Mouse (Mus musculus) midbrain, postnatal 0 days (tissue): ENCODE measurements around the gene Magoh. TPM values are rescaled to one million over a fixed set of nuclear protein-coding genes. Genes with fewer than 3 reads are reported as not detected.
A peak's percentile ranks its signal among the peaks of the same experiment; 100 is the strongest.

Source experiments
- ATAC-seq: fragments of 200-750 bp; cut with Nextera tagmentation; 2 replicates; pipeline ENCODE4 v1.8.0; 2017; ENCODE audit warnings: moderate number of reproducible peaks, mild to moderate bottlenecking, moderate TSS enrichment, moderate library complexity; ENCODE audit not compliant: low FRiP score
- DNase-seq: peaks from one replicate; pipeline ENCODE4 v3.0.0-alpha.2; 2015; ENCODE audit warnings: low spot score
- H3K27ac ChIP-seq: fragments of 300-500 bp; sonication (generic); 2 replicates; pipeline ENCODE4 v1.5.1; 2014; ENCODE audit warnings: low read depth, mild to moderate bottlenecking, low read length, mixed read lengths
- H3K27me3 ChIP-seq: fragments of 300-500 bp; sonication (generic); 2 replicates; pipeline ENCODE4 v1.6.1; 2014; ENCODE audit warnings: low read length, control low read depth, mixed read lengths; ENCODE audit not compliant: insufficient read depth
- H3K36me3 ChIP-seq: fragments of 300-500 bp; sonication (generic); 2 replicates; pipeline ENCODE4 v1.6.1; 2014; ENCODE audit warnings: low read length, control low read depth, mixed read lengths; ENCODE audit not compliant: insufficient read depth
- H3K4me1 ChIP-seq: fragments of 300-500 bp; sonication (generic); 2 replicates; pipeline ENCODE4 v1.6.1; 2014; ENCODE audit warnings: mild to moderate bottlenecking, control low read depth, antibody characterized with exemption, low read length, mixed read lengths; ENCODE audit not compliant: insufficient read depth
- H3K4me2 ChIP-seq: fragments of 300-500 bp; sonication (generic); 2 replicates; pipeline ENCODE4 v1.6.1; 2014; ENCODE audit warnings: low read depth, mild to moderate bottlenecking, low read length, mixed read lengths; ENCODE audit not compliant: poor library complexity, severe bottlenecking
- H3K4me3 ChIP-seq: fragments of 300-500 bp; sonication (generic); 2 replicates; pipeline ENCODE4 v1.5.1; 2014; ENCODE audit warnings: low read depth, mild to moderate bottlenecking, low read length, moderate library complexity
- H3K9ac ChIP-seq: fragments of 300-500 bp; sonication (generic); replicated peaks from 2 replicates; pipeline ENCODE4 v1.6.1; 2014; ENCODE audit warnings: mild to moderate bottlenecking, low read length, moderate library complexity, mixed read lengths; ENCODE audit not compliant: poor library complexity, severe bottlenecking
- H3K9me3 ChIP-seq: fragments of 300-500 bp; sonication (generic); 2 replicates; pipeline ENCODE4 v1.6.1; 2016; ENCODE audit warnings: low read length, control low read depth
- CTCF ChIP-seq: IDR thresholded peaks from 2 replicates; pipeline ENCODE4 v1.5.1; 2016; ENCODE audit warnings: antibody characterized with exemption, mild to moderate bottlenecking
- WGBS: fragments of 180-500 bp; shearing (Covaris S2); extraction: QIAGEN DNeasy Blood & Tissue Kit; methylation state at CpG from one replicate; pipeline ENCODE4 v1.1.7; 2014; 5-methylcytosine and 5-hydroxymethylcytosine counted together
- polyA plus RNA-seq: library from polyadenylated mRNA; unstranded; fragments of >200 nt; fragmentation: Nextera tagmentation; extraction: Ambion mirVana; gene quantifications from 2 replicates; pipeline ENCODE4 v1.2.1, GENCODE M21; 2015
- total RNA-seq: library from RNA; depleted of rRNA; stranded (reverse); fragments of >200 nt; gene quantifications from 2 replicates; pipeline ENCODE4 v1.2.3, GENCODE M21; 2014

Gene Magoh
- total and polyA plus RNA-seq, 2 experiments from 2014 or later = 44.5 to 124 TPM

DNA sequence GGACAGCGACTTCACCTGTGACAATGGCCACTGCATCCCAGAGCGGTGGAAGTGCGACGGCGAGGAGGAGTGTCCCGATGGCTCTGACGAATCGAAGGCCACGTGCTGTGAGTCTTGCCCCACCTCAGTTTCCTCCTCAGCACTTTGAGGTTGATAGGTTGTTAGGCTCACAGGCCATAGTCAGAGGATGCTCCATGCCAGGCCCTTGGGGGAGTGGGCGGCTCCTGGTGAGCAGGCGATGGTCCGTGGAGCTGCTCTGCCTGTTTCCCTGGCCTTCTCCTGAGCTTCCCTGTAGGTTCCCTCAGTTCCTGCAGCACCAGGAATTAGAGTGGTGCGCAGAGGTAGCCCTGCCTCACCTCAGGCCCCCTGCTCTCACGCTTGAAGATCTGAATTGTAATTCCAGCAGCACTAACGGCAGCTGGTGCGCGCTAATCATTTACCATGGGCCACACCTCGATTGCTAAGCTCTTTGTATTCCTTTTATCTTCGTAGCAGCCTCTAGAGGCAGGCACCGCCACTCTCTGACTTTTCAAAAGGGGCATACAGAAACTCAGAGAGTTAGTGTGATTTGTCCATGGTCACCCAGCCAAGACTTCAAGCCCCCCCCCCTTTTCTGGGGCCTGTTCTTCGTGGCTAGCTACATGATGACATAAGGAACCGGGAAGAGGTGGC, 44.8 kb upstream of the Magoh start:
- no peaks in the 10 kb centered on the region for H3K9me3 ChIP-seq
- TF ChIP-seq CTCF = 0 out of 2 replicates have a peak, but pooled peaks have one; percentile 17
- DNase-seq (peak; percentile 59), ATAC-seq (no peak)
- 0 out of 2 replicates have a peak overlapping the region, but pooled peaks have one; percentile 33 for H3K9ac ChIP-seq
- WGBS = 32% methylated on average over 22 of the region's 22 CpGs
- peaks cover 7% of the 10 kb centered on the region; the same call in 1 of the 2 replicates for H3K36me3 ChIP-seq
- no peaks in the 10 kb centered on the region for H3K27me3 ChIP-seq
- peaks cover 49% of the 10 kb centered on the region for H3K4me1 ChIP-seq
- peak overlapping the region; percentile 69 for H3K27ac ChIP-seq
- no peak overlapping the region for H3K4me2 ChIP-seq
- no peak overlapping the region for H3K4me3 ChIP-seq

DNA sequence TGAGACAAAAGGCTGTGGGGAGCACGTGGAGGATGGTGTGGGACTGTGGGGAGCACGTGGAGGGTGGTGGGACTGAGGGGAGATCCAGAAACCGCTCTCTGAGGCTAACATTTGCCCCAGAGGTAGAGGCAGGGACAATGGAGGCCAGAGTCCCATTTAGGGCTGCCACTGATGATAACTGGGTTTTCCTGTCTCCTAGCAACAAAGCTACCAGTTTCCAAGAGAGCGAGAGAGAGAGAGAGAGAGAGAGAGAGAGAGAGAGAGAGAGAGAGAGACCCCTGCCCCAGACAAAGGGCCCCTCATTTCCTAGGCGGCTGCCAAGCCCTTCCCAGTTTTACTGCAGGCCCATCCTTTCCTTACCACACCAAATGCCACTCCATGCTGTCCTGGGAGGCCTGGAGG, 44.0 kb upstream of the Magoh start:
- WGBS = 15% methylated on average over 5 of the region's 5 CpGs

DNA sequence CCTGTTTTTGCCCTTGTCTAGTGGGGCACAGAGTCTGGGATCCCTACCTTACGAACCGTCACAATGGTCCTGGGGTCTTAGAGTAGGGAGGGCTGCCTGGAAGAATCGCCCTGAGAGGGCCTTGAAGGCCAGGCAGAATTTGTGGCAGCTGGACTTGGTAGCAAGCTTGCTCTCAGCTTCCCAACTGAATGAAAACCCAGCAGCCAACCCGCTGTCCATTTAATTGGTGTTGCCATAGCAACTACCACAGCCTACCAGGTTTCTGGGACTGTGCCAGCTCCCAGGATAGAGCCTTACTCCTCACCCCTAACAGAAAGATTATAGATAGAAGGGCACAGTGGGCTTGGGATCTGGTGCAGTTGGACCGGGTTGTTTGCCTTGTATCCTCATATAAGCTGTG, 42.8 kb upstream of the Magoh start:
- 19% methylated on average over 5 of the region's 5 CpGs for whole genome bisulfite sequencing
- DNase-seq (peak; percentile 96), ATAC-seq (no peak)
- Histone ChIP-seq H3K27ac (no peak overlapping the region), H3K4me1 (peaks cover 35% of the 10 kb centered on the region), H3K36me3 (peaks cover 7% of the 10 kb centered on the region; the same call in 1 of the 2 replicates), H3K9ac (no peak overlapping the region), H3K27me3 (no peaks in the 10 kb centered on the region), H3K4me2 (no peak overlapping the region), H3K9me3 (no peaks in the 10 kb centered on the region), H3K4me3 (no peak overlapping the region)
- TF ChIP-seq CTCF = no peak

More for the DNA sequence above, 44.0 kb upstream of the Magoh start:
- Histone ChIP-seq H3K9me3 (no peaks in the 10 kb centered on the region), H3K36me3 (peaks cover 7% of the 10 kb centered on the region; the same call in 1 of the 2 replicates), H3K4me2 (no peak overlapping the region), H3K27ac (peak overlapping the region; percentile 69), H3K9ac (peak overlapping the region; percentile 33; the same call in 1 of the 2 replicates), H3K4me3 (no peak overlapping the region), H3K4me1 (peaks cover 43% of the 10 kb centered on the region), H3K27me3 (no peaks in the 10 kb centered on the region)
- DNase-seq (peak; percentile 41), ATAC-seq (no peak; the same call in 1 of the 2 replicates)
- TF ChIP-seq CTCF = no peak

DNA sequence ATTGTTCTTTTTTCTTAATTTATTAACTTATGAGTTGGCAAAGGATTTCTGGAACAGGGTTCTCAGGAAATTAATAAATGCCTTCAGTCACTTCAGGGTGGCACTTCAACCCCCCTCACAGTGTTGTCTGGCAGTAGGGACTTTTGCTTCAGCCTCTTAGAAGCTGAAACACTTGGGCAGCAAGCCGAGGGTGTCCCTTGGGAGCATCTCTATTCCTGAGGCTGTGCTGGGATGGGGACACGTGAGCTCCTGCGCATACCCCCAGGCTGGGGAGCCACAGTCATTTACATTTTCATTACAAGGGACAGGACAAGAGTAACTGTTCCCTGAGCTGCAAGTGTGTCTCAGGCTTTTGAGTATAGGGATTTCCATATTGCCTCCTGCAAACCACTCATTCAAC, 41.6 kb upstream of the Magoh start:
- no peaks in the 10 kb centered on the region for H3K27me3 ChIP-seq
- peaks cover 35% of the 10 kb centered on the region for H3K4me1 ChIP-seq
- WGBS = 32% methylated on average over 3 of the region's 3 CpGs
- H3K4me3 ChIP-seq = no peak overlapping the region
- no peak for TF ChIP-seq CTCF
- H3K9ac ChIP-seq = no peak overlapping the region
- H3K36me3 ChIP-seq = peaks cover 7% of the 10 kb centered on the region; the same call in 1 of the 2 replicates
- no peak overlapping the region for H3K4me2 ChIP-seq
- no peaks in the 10 kb centered on the region for H3K9me3 ChIP-seq
- 0 out of 2 replicates have a peak overlapping the region, but pooled peaks have one; percentile 4 for H3K27ac ChIP-seq
- ATAC-seq (no peak), DNase-seq (no peak)

- no peak for TF ChIP-seq CTCF
- H3K4me3 ChIP-seq = no peak overlapping the region
- H3K27me3 ChIP-seq = no peaks in the 10 kb centered on the region
- ATAC-seq (no peak; the same call in 1 of the 2 replicates), DNase-seq (peak; percentile 56)
- H3K9ac ChIP-seq = no peak overlapping the region
- H3K4me1 ChIP-seq = no peaks in the 10 kb centered on the region
- peaks cover 23% of the 10 kb centered on the region for H3K36me3 ChIP-seq
- H3K27ac ChIP-seq = no peak overlapping the region
- 37% methylated on average over 8 of the region's 8 CpGs for WGBS
- no peaks in the 10 kb centered on the region for H3K9me3 ChIP-seq
- H3K4me2 ChIP-seq = no peak overlapping the region
Observed at GRCm38 (mm10) chr4:107843687-107844086, 35.9 kb upstream of the Magoh start.

DNA sequence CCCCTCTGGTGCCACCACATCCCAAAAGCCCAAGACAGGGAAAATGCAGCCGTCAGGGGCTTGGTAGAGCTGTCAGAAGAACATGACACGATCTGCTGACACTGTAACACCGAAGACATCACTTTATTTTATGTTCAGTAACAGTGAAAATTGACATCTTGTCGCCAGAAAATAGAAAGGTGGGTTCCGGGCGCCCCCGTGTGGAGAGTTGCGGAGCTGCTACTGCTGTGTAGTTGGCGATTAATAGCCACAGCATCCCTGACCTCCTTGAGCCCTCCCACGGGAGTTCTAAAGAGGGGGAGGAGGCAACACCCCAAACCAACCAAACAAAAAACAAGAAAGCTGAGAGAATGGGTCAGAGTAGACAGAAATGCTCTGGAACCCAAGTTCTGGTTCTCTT, 34.6 kb upstream of the Magoh start:
- Histone ChIP-seq H3K9ac (no peak overlapping the region), H3K27me3 (no peaks in the 10 kb centered on the region), H3K4me2 (no peak overlapping the region), H3K4me1 (no peaks in the 10 kb centered on the region), H3K36me3 (peaks cover 35% of the 10 kb centered on the region), H3K9me3 (no peaks in the 10 kb centered on the region), H3K27ac (0 out of 2 replicates have a peak overlapping the region, but pooled peaks have one; percentile 32), H3K4me3 (no peak overlapping the region)
- ATAC-seq = no peak
- TF ChIP-seq CTCF = peak; percentile 92
- DNase-seq = peak; percentile 69
- 1% methylated on average over 10 of the region's 10 CpGs for WGBS
